Mouse (Mus musculus) testis, adult 2 months (tissue): ENCODE measurements around the gene Fcrla. TPM values are rescaled to one million over a fixed set of nuclear protein-coding genes. Genes with fewer than 3 reads are reported as not detected.
A peak's percentile ranks its signal among the peaks of the same experiment; 100 is the strongest.

Experiments used
- H3K27ac ChIP-seq: fragments of 200-500 bp; 2 replicates; pipeline ENCODE4 v1.5.1; 2012; ENCODE audit warnings: low read depth, low read length; ENCODE audit not compliant: control insufficient read depth, insufficient read depth
- H3K27me3 ChIP-seq: fragments of 200-500 bp; 2 replicates; pipeline ENCODE4 v1.6.1; 2012; ENCODE audit warnings: mild to moderate bottlenecking, low read length, moderate library complexity; ENCODE audit not compliant: control insufficient read depth, insufficient read depth
- H3K36me3 ChIP-seq: fragments of 200-500 bp; 2 replicates; pipeline ENCODE4 v1.6.1; 2012; ENCODE audit warnings: mild to moderate bottlenecking, low read length; ENCODE audit not compliant: control insufficient read depth, insufficient read depth
- H3K4me1 ChIP-seq: fragments of 200-500 bp; 2 replicates; pipeline ENCODE4 v1.6.1; 2012; ENCODE audit warnings: low read length; ENCODE audit not compliant: control insufficient read depth, insufficient read depth
- H3K4me3 ChIP-seq: fragments of 200-500 bp; 2 replicates; pipeline ENCODE4 v1.5.1; 2012; ENCODE audit warnings: low read depth, mild to moderate bottlenecking, low read length, moderate library complexity, mixed read lengths; ENCODE audit not compliant: control insufficient read depth
- CTCF ChIP-seq: fragments of 200-500 bp; IDR thresholded peaks from 2 replicates; pipeline ENCODE4 v1.5.1; 2012; ENCODE audit warnings: low read depth, mild to moderate bottlenecking, inconsistent platforms, low read length, moderate library complexity; ENCODE audit not compliant: control insufficient read depth, insufficient read depth, insufficient replicate concordance
- POLR2A ChIP-seq: fragments of 200-500 bp; IDR thresholded peaks from 2 replicates; pipeline ENCODE4 v1.6.1; 2012; ENCODE audit warnings: low read depth, mild to moderate bottlenecking, inconsistent platforms, low read length, moderate library complexity; ENCODE audit not compliant: control insufficient read depth
- polyA plus RNA-seq: library from polyadenylated mRNA; depleted of rRNA; stranded (reverse); fragments of >200 nt; gene quantifications from 2 replicates; pipeline ENCODE4 v1.2.3, GENCODE M21; 2012

The Fcrla gene
- polyA plus RNA-seq, 1 experiment: 5.2 TPM

GRCm38 (mm10) chr1:170911907-170912660 lies 15.3 kb downstream of the Fcrla start:
- TF ChIP-seq POLR2A: no peak
- TF ChIP-seq CTCF: no peak
- Histone ChIP-seq H3K27ac (no peak overlapping the region), H3K4me1 (peaks cover 14% of the 10 kb centered on the region), H3K36me3 (no peaks in the 10 kb centered on the region), H3K27me3 (no peaks in the 10 kb centered on the region; the same call in 1 of the 2 replicates), H3K4me3 (no peak overlapping the region)

GRCm38 (mm10) chr1:170908341-170908740 lies 19.0 kb downstream of the Fcrla start:
- no peaks in the 10 kb centered on the region for H3K36me3 ChIP-seq
- TF ChIP-seq CTCF: no peak
- no peak for TF ChIP-seq POLR2A
- no peaks in the 10 kb centered on the region; the same call in 1 of the 2 replicates for H3K27me3 ChIP-seq
- H3K27ac ChIP-seq: no peak overlapping the region
- H3K4me1 ChIP-seq: peaks cover 14% of the 10 kb centered on the region
- peak overlapping the region; percentile 67 for H3K4me3 ChIP-seq

GRCm38 (mm10) chr1:170907456-170908191 lies 19.8 kb downstream of the Fcrla start:
- TF ChIP-seq POLR2A (no peak), CTCF (no peak)
- H3K4me3 ChIP-seq: peak overlapping the region; percentile 67
- no peaks in the 10 kb centered on the region; the same call in 1 of the 2 replicates for H3K27me3 ChIP-seq
- H3K27ac ChIP-seq: no peak overlapping the region
- H3K36me3 ChIP-seq: no peaks in the 10 kb centered on the region
- H3K4me1 ChIP-seq: peaks cover 14% of the 10 kb centered on the region

GRCm38 (mm10) chr1:170907111-170907455 lies 20.3 kb downstream of the Fcrla start:
- Histone ChIP-seq H3K36me3 (no peaks in the 10 kb centered on the region), H3K27ac (no peak overlapping the region), H3K27me3 (no peaks in the 10 kb centered on the region; the same call in 1 of the 2 replicates), H3K4me3 (no peak overlapping the region; the same call in 1 of the 2 replicates), H3K4me1 (peaks cover 14% of the 10 kb centered on the region)
- no peak for TF ChIP-seq CTCF
- no peak for TF ChIP-seq POLR2A

- Histone ChIP-seq H3K27me3 (no peaks in the 10 kb centered on the region; the same call in 1 of the 2 replicates), H3K4me3 (no peak overlapping the region), H3K36me3 (no peaks in the 10 kb centered on the region), H3K4me1 (peaks cover 12% of the 10 kb centered on the region), H3K27ac (no peak overlapping the region)
- no peak for TF ChIP-seq CTCF
- TF ChIP-seq POLR2A: no peak
Observed at GRCm38 (mm10) chr1:170903485-170903884, 23.9 kb downstream of the Fcrla start.

- TF ChIP-seq POLR2A (no peak), CTCF (peak; percentile 84; the same call in 1 of the 2 replicates)
- peaks cover 3% of the 10 kb centered on the region for H3K4me1 ChIP-seq
- H3K27me3 ChIP-seq: no peaks in the 10 kb centered on the region
- no peaks in the 10 kb centered on the region for H3K36me3 ChIP-seq
- peak overlapping the region; percentile 43; the same call in 1 of the 2 replicates for H3K4me3 ChIP-seq
- H3K27ac ChIP-seq: no peak overlapping the region
Observed at GRCm38 (mm10) chr1:170901536-170902238, 25.7 kb downstream of the Fcrla start.

GRCm38 (mm10) chr1:170900799-170901467 lies 26.4 kb downstream of the Fcrla start:
- TF ChIP-seq CTCF: no peak
- TF ChIP-seq POLR2A: no peak
- H3K4me1 ChIP-seq: peaks cover 3% of the 10 kb centered on the region
- no peak overlapping the region; the same call in 1 of the 2 replicates for H3K4me3 ChIP-seq
- H3K36me3 ChIP-seq: no peaks in the 10 kb centered on the region
- H3K27me3 ChIP-seq: no peaks in the 10 kb centered on the region
- H3K27ac ChIP-seq: no peak overlapping the region
